Mouse (Mus musculus) forebrain, embryonic 12.5 days (tissue): ENCODE measurements around the gene Asic2. TPM values are rescaled to one million over a fixed set of nuclear protein-coding genes. Genes with fewer than 3 reads are reported as not detected.

Experiments used
- ATAC-seq: fragments of 200-750 bp; cut with Nextera tagmentation; 2 replicates; pipeline ENCODE4 v1.8.0; 2017; ENCODE audit warnings: moderate TSS enrichment; ENCODE audit not compliant: low FRiP score
- H3K27ac ChIP-seq: fragments of 300-500 bp; sonication (generic); 2 replicates; pipeline ENCODE4 v1.5.1; 2016; ENCODE audit warnings: mild to moderate bottlenecking
- H3K27me3 ChIP-seq: fragments of 300-500 bp; sonication (generic); 2 replicates; pipeline ENCODE4 v1.6.1; 2016; ENCODE audit warnings: mild to moderate bottlenecking
- H3K36me3 ChIP-seq: fragments of 300-500 bp; sonication (generic); replicated peaks from 2 replicates; pipeline ENCODE4 v1.6.1; 2016; ENCODE audit warnings: mild to moderate bottlenecking
- H3K4me1 ChIP-seq: fragments of 300-500 bp; sonication (generic); 2 replicates; pipeline ENCODE4 v1.6.1; 2016
- H3K4me2 ChIP-seq: fragments of 300-500 bp; sonication (generic); 2 replicates; pipeline ENCODE4 v1.6.1; 2016; ENCODE audit warnings: mild to moderate bottlenecking, moderate library complexity
- H3K4me3 ChIP-seq: fragments of 300-500 bp; sonication (generic); replicated peaks from 2 replicates; pipeline ENCODE4 v1.5.1; 2016; ENCODE audit warnings: mild to moderate bottlenecking
- H3K9ac ChIP-seq: fragments of 300-500 bp; sonication (generic); 2 replicates; pipeline ENCODE4 v1.6.1; 2016; ENCODE audit warnings: mild to moderate bottlenecking
- H3K9me3 ChIP-seq: fragments of 300-500 bp; sonication (generic); 2 replicates; pipeline ENCODE4 v1.6.1; 2016
- WGBS: fragments of 180-500 bp; shearing (Covaris S2); methylation state at CpG from one replicate; pipeline ENCODE4 v1.1.7; 2016; 5-methylcytosine and 5-hydroxymethylcytosine counted together
- polyA plus RNA-seq: library from polyadenylated mRNA; unstranded; fragments of >200 nt; fragmentation: Nextera tagmentation; extraction: Ambion mirVana; gene quantifications from 2 replicates; pipeline ENCODE4 v1.2.1, GENCODE M21; 2016

The Asic2 gene
- polyA plus RNA-seq, 1 experiment from 2014 or later = 3.3 TPM

GRCm38 (mm10) chr11:80877131-80877651, 1091.1 kb downstream of the Asic2 start:
- Histone ChIP-seq H3K36me3 (no peaks in the 10 kb centered on the region), H3K4me3 (no peak overlapping the region), H3K4me2 (no peak overlapping the region), H3K9me3 (no peaks in the 10 kb centered on the region), H3K27ac (no peak overlapping the region), H3K9ac (no peak overlapping the region), H3K4me1 (no peaks in the 10 kb centered on the region), H3K27me3 (no peaks in the 10 kb centered on the region)
- ATAC-seq = no peak
- 72% methylated on average over 11 of the region's 11 CpGs for WGBS

- Histone ChIP-seq H3K9me3 (no peaks in the 10 kb centered on the region), H3K9ac (no peak overlapping the region), H3K27me3 (no peaks in the 10 kb centered on the region), H3K4me1 (no peaks in the 10 kb centered on the region), H3K27ac (no peak overlapping the region), H3K36me3 (no peaks in the 10 kb centered on the region), H3K4me3 (no peak overlapping the region), H3K4me2 (no peak overlapping the region)
- 73% methylated on average over 17 of the region's 17 CpGs for WGBS
- no peak for ATAC-seq
Observed at GRCm38 (mm10) chr11:80872509-80873474, 1095.5 kb downstream of the Asic2 start.

- Histone ChIP-seq H3K36me3 (no peaks in the 10 kb centered on the region), H3K4me1 (no peaks in the 10 kb centered on the region), H3K4me2 (no peak overlapping the region), H3K27ac (no peak overlapping the region), H3K27me3 (no peaks in the 10 kb centered on the region), H3K9me3 (no peaks in the 10 kb centered on the region), H3K4me3 (no peak overlapping the region), H3K9ac (no peak overlapping the region)
- 87% methylated on average over 1 of the region's 1 CpGs for WGBS
- ATAC-seq = no peak
Observed at GRCm38 (mm10) chr11:80868039-80868438, 1100.2 kb downstream of the Asic2 start.

GRCm38 (mm10) chr11:80862941-80863340, 1105.3 kb downstream of the Asic2 start:
- no peak overlapping the region for H3K27ac ChIP-seq
- 90% methylated on average over 7 of the region's 7 CpGs for WGBS
- H3K4me2 ChIP-seq = no peak overlapping the region
- H3K27me3 ChIP-seq = no peaks in the 10 kb centered on the region; the same call in 1 of the 2 replicates
- H3K4me1 ChIP-seq = no peaks in the 10 kb centered on the region
- H3K9ac ChIP-seq = no peak overlapping the region
- ATAC-seq = no peak
- H3K4me3 ChIP-seq = no peak overlapping the region
- no peaks in the 10 kb centered on the region for H3K9me3 ChIP-seq
- no peaks in the 10 kb centered on the region for H3K36me3 ChIP-seq

- Histone ChIP-seq H3K27me3 (no peaks in the 10 kb centered on the region; the same call in 1 of the 2 replicates), H3K4me2 (no peak within 1 kb of the TSS), H3K4me3 (no peak within 1 kb of the TSS), H3K9me3 (no peaks in the 10 kb centered on the region), H3K27ac (no peak within 1 kb of the TSS), H3K9ac (no peak within 1 kb of the TSS), H3K36me3 (no peaks in the 10 kb centered on the region), H3K4me1 (peaks cover 4% of the 10 kb centered on the region; the same call in 1 of the 2 replicates)
- ATAC-seq = no peak
- WGBS = 79% methylated on average over 10 of the region's 10 CpGs
Observed at GRCm38 (mm10) chr11:80858065-80858464, 1110.2 kb downstream of the Asic2 start, which contains the start of gene Spaca3. Gene Spaca3, plus strand, starts transcription at chr11:80858365.

- 84% methylated on average over 2 of the region's 2 CpGs for WGBS
Observed at GRCm38 (mm10) chr11:80856827-80857226, 1111.4 kb downstream of the Asic2 start.

GRCm38 (mm10) chr11:80854908-80855307, 1113.3 kb downstream of the Asic2 start:
- H3K9me3 ChIP-seq = no peaks in the 10 kb centered on the region
- no peak overlapping the region for H3K4me2 ChIP-seq
- H3K36me3 ChIP-seq = no peaks in the 10 kb centered on the region
- ATAC-seq = no peak
- H3K9ac ChIP-seq = no peak overlapping the region
- no peaks in the 10 kb centered on the region; the same call in 1 of the 2 replicates for H3K27me3 ChIP-seq
- H3K27ac ChIP-seq = no peak overlapping the region
- H3K4me1 ChIP-seq = peaks cover 7% of the 10 kb centered on the region; the same call in 1 of the 2 replicates
- WGBS = 75% methylated on average over 7 of the region's 7 CpGs
- H3K4me3 ChIP-seq = no peak overlapping the region

More at GRCm38 (mm10) chr11:80856827-80857226, 1111.4 kb downstream of the Asic2 start:
- no peak for ATAC-seq
- H3K4me1 ChIP-seq = peaks cover 7% of the 10 kb centered on the region; the same call in 1 of the 2 replicates
- H3K4me3 ChIP-seq = no peak overlapping the region
- H3K36me3 ChIP-seq = no peaks in the 10 kb centered on the region
- no peaks in the 10 kb centered on the region for H3K9me3 ChIP-seq
- no peak overlapping the region for H3K27ac ChIP-seq
- H3K27me3 ChIP-seq = no peaks in the 10 kb centered on the region; the same call in 1 of the 2 replicates
- no peak overlapping the region for H3K9ac ChIP-seq
- H3K4me2 ChIP-seq = no peak overlapping the region

- Histone ChIP-seq H3K9me3 (no peaks in the 10 kb centered on the region), H3K4me2 (no peak overlapping the region), H3K4me3 (no peak overlapping the region), H3K36me3 (no peaks in the 10 kb centered on the region), H3K9ac (no peak overlapping the region), H3K4me1 (peaks cover 7% of the 10 kb centered on the region; the same call in 1 of the 2 replicates), H3K27me3 (no peaks in the 10 kb centered on the region), H3K27ac (no peak overlapping the region)
- ATAC-seq = no peak
- WGBS = 87% methylated on average over 11 of the region's 11 CpGs
Observed at GRCm38 (mm10) chr11:80854430-80854829, 1113.8 kb downstream of the Asic2 start.

GRCm38 (mm10) chr11:80853014-80853413, 1115.2 kb downstream of the Asic2 start:
- 43% methylated on average over 3 of the region's 3 CpGs for WGBS
- peak; percentile 55; the same call in 1 of the 2 replicates for ATAC-seq

GRCm38 (mm10) chr11:80851859-80852258, 1116.4 kb downstream of the Asic2 start:
- H3K36me3 ChIP-seq = no peaks in the 10 kb centered on the region
- 48% methylated on average over 5 of the region's 5 CpGs for WGBS
- no peaks in the 10 kb centered on the region for H3K9me3 ChIP-seq
- H3K4me1 ChIP-seq = peaks cover 7% of the 10 kb centered on the region; the same call in 1 of the 2 replicates
- H3K4me2 ChIP-seq = no peak overlapping the region
- H3K27ac ChIP-seq = no peak overlapping the region
- peaks cover 13% of the 10 kb centered on the region; the same call in 1 of the 2 replicates for H3K27me3 ChIP-seq
- H3K9ac ChIP-seq = no peak overlapping the region
- no peak for ATAC-seq
- no peak overlapping the region for H3K4me3 ChIP-seq

More at GRCm38 (mm10) chr11:80853014-80853413, 1115.2 kb downstream of the Asic2 start:
- H3K9me3 ChIP-seq = no peaks in the 10 kb centered on the region
- H3K36me3 ChIP-seq = no peaks in the 10 kb centered on the region
- no peak overlapping the region for H3K4me2 ChIP-seq
- peaks cover 7% of the 10 kb centered on the region; the same call in 1 of the 2 replicates for H3K4me1 ChIP-seq
- H3K4me3 ChIP-seq = no peak overlapping the region
- 0 out of 2 replicates have a peak, but pooled peaks cover 1% of the 10 kb centered on the region for H3K27me3 ChIP-seq
- no peak overlapping the region for H3K9ac ChIP-seq
- no peak overlapping the region for H3K27ac ChIP-seq

- Histone ChIP-seq H3K4me1 (peaks cover 4% of the 10 kb centered on the region; the same call in 1 of the 2 replicates), H3K27me3 (peaks cover 14% of the 10 kb centered on the region; the same call in 1 of the 2 replicates), H3K9me3 (no peaks in the 10 kb centered on the region), H3K36me3 (no peaks in the 10 kb centered on the region), H3K4me2 (no peak overlapping the region), H3K9ac (no peak overlapping the region), H3K4me3 (no peak overlapping the region), H3K27ac (no peak overlapping the region)
- no peak for ATAC-seq
- WGBS = 53% methylated on average over 5 of the region's 5 CpGs
Observed at GRCm38 (mm10) chr11:80848131-80848530, 1120.1 kb downstream of the Asic2 start.

- H3K4me2 ChIP-seq = no peak overlapping the region
- 55% methylated on average over 3 of the region's 3 CpGs for WGBS
Observed at GRCm38 (mm10) chr11:80846115-80846514, 1122.1 kb downstream of the Asic2 start.

More at GRCm38 (mm10) chr11:80846115-80846514, 1122.1 kb downstream of the Asic2 start:
- Histone ChIP-seq H3K36me3 (no peaks in the 10 kb centered on the region), H3K9me3 (no peaks in the 10 kb centered on the region), H3K4me1 (no peaks in the 10 kb centered on the region; the same call in 1 of the 2 replicates), H3K27me3 (peaks cover 17% of the 10 kb centered on the region; the same call in 1 of the 2 replicates), H3K4me3 (no peak overlapping the region), H3K9ac (no peak overlapping the region), H3K27ac (no peak overlapping the region)
- no peak for ATAC-seq
